Mouse (Mus musculus) intestine, embryonic 14.5 days (tissue): ENCODE measurements around the gene Prokr1. TPM values are rescaled to one million over a fixed set of nuclear protein-coding genes. Genes with fewer than 3 reads are reported as not detected.
A peak's percentile ranks its signal among the peaks of the same experiment; 100 is the strongest.
"Not testable (repeated sequence)": the region's sequence is repeated elsewhere in the genome, so short reads cannot be mapped to it uniquely, and the experiment has no call there.

ENCODE experiments used
- ATAC-seq: fragments of 200-750 bp; cut with Nextera tagmentation; replicated peaks from 2 replicates; pipeline ENCODE4 v1.8.0; 2017; ENCODE audit warnings: low read depth, moderate number of reproducible peaks, moderate TSS enrichment, moderate library complexity; ENCODE audit not compliant: low FRiP score, low TSS enrichment
- DNase-seq: peaks from one replicate; pipeline ENCODE4 v3.0.0-alpha.2; 2018; ENCODE audit warnings: low spot score
- H3K27ac ChIP-seq: fragments of 300-500 bp; sonication (generic); 2 replicates; pipeline ENCODE4 v1.5.1; 2014; ENCODE audit warnings: low read depth, mild to moderate bottlenecking, control low read depth
- H3K27me3 ChIP-seq: fragments of 300-500 bp; sonication (generic); replicated peaks from 2 replicates; pipeline ENCODE4 v1.6.1; 2014; ENCODE audit warnings: low read length, control low read depth; ENCODE audit not compliant: control insufficient read depth, insufficient read depth
- H3K36me3 ChIP-seq: fragments of 300-500 bp; sonication (generic); 2 replicates; pipeline ENCODE4 v1.6.1; 2014; ENCODE audit warnings: low read length, control low read depth; ENCODE audit not compliant: control insufficient read depth, insufficient read depth
- H3K4me1 ChIP-seq: fragments of 300-500 bp; sonication (generic); replicated peaks from 2 replicates; pipeline ENCODE4 v1.6.1; 2014; ENCODE audit warnings: low read length, control low read depth, mixed read lengths; ENCODE audit not compliant: control insufficient read depth, insufficient read depth
- H3K4me2 ChIP-seq: fragments of 300-500 bp; sonication (generic); 2 replicates; pipeline ENCODE4 v1.6.1; 2014; ENCODE audit warnings: low read length
- H3K4me3 ChIP-seq: fragments of 300-500 bp; sonication (generic); 2 replicates; pipeline ENCODE4 v1.5.1; 2014; ENCODE audit warnings: low read depth, low read length, control low read depth, mixed read lengths
- H3K9ac ChIP-seq: fragments of 300-500 bp; sonication (generic); 2 replicates; pipeline ENCODE4 v1.6.1; 2014; ENCODE audit warnings: mild to moderate bottlenecking, low read length
- H3K9me3 ChIP-seq: fragments of 300-500 bp; sonication (generic); 2 replicates; pipeline ENCODE4 v1.6.1; 2016; ENCODE audit warnings: low read length, control low read depth; ENCODE audit not compliant: control insufficient read depth
- WGBS: fragments of 180-500 bp; shearing (Covaris S2); extraction: QIAGEN DNeasy Blood & Tissue Kit; methylation state at CpG from one replicate; pipeline ENCODE4 v1.1.7; 2014; 5-methylcytosine and 5-hydroxymethylcytosine counted together
- polyA plus RNA-seq: library from polyadenylated mRNA; unstranded; fragments of >200 nt; fragmentation: Nextera tagmentation; extraction: Ambion mirVana; gene quantifications from 2 replicates; pipeline ENCODE4 v1.2.1, GENCODE M21; 2014

Gene Prokr1
- polyA plus RNA-seq, 1 experiment from 2014 or later = 2.5 TPM

DNA sequence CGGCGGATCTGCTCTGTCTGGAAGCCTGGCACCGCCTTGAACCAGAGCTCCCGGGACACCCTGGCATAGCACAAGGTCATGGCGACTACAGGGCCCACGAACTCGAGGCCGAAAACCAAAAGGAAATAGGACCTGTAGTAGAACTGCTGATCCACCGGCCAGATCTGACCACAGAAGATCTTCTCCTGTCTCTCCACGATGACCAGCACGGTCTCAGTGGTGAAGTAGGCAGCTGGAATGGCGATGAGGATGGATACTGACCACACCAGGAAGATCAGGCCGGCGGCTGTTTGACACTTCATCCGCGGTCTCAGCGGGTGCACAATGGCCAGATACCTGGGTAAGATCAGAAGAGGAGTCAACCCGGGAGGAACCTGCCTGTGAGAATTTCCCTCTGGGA lies 9.0 kb downstream of the Prokr1 start:
- Histone ChIP-seq H3K9me3 (no peaks in the 10 kb centered on the region), H3K4me1 (0 out of 2 replicates have a peak, but pooled peaks cover 2% of the 10 kb centered on the region), H3K27ac (no peak overlapping the region), H3K4me3 (no peak overlapping the region), H3K9ac (no peak overlapping the region), H3K4me2 (no peak overlapping the region), H3K27me3 (no peaks in the 10 kb centered on the region), H3K36me3 (no peaks in the 10 kb centered on the region)
- 86% methylated on average over 18 of the region's 18 CpGs for WGBS
- DNase-seq (no peak), ATAC-seq (no peak)

- Histone ChIP-seq H3K27me3 (no peaks in the 10 kb centered on the region), H3K36me3 (no peaks in the 10 kb centered on the region), H3K9me3 (no peaks in the 10 kb centered on the region), H3K4me1 (0 out of 2 replicates have a peak, but pooled peaks cover 4% of the 10 kb centered on the region), H3K9ac (no peak overlapping the region), H3K27ac (no peak overlapping the region), H3K4me2 (no peak overlapping the region), H3K4me3 (no peak overlapping the region)
- DNase-seq = no peak
- ATAC-seq = no peak
- 87% methylated on average over 15 of the region's 15 CpGs for WGBS
Observed at GRCm38 (mm10) chr6:87581071-87581470, 9.5 kb downstream of the Prokr1 start.

DNA sequence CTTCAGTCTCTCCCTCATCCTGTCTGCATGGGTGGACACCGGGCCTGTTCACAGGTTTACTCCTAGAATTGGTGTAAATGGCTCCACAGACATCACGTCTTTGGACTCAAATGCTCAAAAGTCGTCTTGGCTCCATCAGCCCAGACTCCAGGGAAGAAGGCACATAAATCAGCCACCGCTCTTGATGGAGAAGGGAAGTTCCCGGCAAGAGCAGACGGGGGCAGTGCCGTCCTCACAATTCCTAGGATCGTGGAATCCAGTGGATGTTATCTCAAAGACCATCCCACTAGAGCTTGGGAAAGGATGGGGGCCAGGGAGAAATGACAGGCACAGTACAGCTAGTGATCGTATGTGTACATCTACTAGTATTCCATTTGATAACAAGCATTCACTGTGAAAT lies 12.3 kb downstream of the Prokr1 start:
- no peak overlapping the region for H3K27ac ChIP-seq
- ATAC-seq (no peak), DNase-seq (peak; percentile 56)
- no peak overlapping the region for H3K4me2 ChIP-seq
- no peak overlapping the region for H3K9ac ChIP-seq
- no peak overlapping the region for H3K4me3 ChIP-seq
- no peaks in the 10 kb centered on the region for H3K9me3 ChIP-seq
- 0 out of 2 replicates have a peak, but pooled peaks cover 4% of the 10 kb centered on the region for H3K4me1 ChIP-seq
- no peaks in the 10 kb centered on the region for H3K27me3 ChIP-seq
- no peaks in the 10 kb centered on the region for H3K36me3 ChIP-seq
- WGBS = 42% methylated on average over 9 of the region's 9 CpGs

GRCm38 (mm10) chr6:87576648-87577330 lies 13.8 kb downstream of the Prokr1 start:
- DNase-seq (peak; percentile 63), ATAC-seq (0 out of 2 replicates have a peak, but pooled peaks have one; percentile 51)
- 45% methylated on average over 4 of the region's 4 CpGs for WGBS
- Histone ChIP-seq H3K36me3 (no peaks in the 10 kb centered on the region), H3K27ac (peak overlapping the region; percentile 29; the same call in 1 of the 2 replicates), H3K4me3 (no peak overlapping the region), H3K9ac (no peak overlapping the region), H3K4me2 (no peak overlapping the region), H3K27me3 (no peaks in the 10 kb centered on the region), H3K4me1 (0 out of 2 replicates have a peak, but pooled peaks cover 4% of the 10 kb centered on the region), H3K9me3 (no peaks in the 10 kb centered on the region)

GRCm38 (mm10) chr6:87571863-87572262 lies 18.7 kb downstream of the Prokr1 start:
- H3K27me3 ChIP-seq, H3K9me3 ChIP-seq, H3K4me2 ChIP-seq, H3K27ac ChIP-seq, DNase-seq, ATAC-seq, H3K9ac ChIP-seq, H3K4me3 ChIP-seq, H3K36me3 ChIP-seq: not testable (repeated sequence)
- peaks cover 11% of the 10 kb centered on the region for H3K4me1 ChIP-seq

DNA sequence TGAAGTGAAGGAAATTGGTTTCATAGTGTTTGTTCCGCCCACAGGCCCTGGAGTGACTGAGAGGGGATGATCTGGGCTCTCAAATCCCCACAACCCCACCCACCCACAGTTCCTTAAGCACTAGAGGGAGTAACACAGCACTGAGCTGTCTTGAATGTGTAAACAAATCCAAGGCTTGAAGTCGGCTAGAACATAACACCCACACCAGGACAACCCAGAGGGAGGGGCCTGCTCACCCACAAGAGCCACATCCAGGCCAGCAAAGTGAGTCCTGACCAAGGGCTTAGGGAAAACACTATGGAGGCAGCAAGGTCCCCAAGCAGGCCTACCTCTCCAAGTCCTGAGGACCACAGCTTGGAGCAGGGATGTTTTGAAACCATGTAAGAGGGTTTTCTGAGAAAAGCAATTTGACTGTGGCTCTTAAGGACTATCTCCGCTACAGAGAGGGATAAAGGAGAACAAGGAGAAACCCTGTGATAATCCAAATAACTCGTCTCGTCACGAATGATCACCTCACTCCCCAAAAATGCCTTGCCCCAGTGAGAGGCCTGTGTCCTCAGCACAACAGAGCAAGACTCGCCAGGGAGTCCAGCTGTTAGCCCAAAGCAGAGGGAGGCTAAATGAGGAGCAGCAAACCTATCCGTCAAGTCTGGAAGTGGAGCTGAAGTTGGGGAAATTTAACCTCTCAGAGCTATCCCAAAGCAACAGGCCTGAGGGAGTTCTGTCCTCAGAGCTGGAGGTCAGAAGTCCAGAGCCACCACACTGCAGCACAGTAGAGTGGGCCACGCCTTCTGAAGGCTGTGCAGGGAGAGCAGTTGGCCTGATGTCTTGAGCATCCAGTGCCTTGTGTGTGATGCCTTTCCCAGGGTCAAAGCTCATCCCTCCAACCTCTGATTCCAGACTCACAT lies 22.6 kb downstream of the Prokr1 start:
- DNase-seq = no peak
- no peaks in the 10 kb centered on the region for H3K36me3 ChIP-seq
- no peak overlapping the region for H3K4me2 ChIP-seq
- ATAC-seq = 0 out of 2 replicates have a peak, but pooled peaks have one; percentile 40
- H3K27ac ChIP-seq = no peak overlapping the region
- H3K4me1 ChIP-seq = peaks cover 8% of the 10 kb centered on the region
- H3K9me3 ChIP-seq = no peaks in the 10 kb centered on the region
- H3K4me3 ChIP-seq = no peak overlapping the region
- 45% methylated on average over 9 of the region's 9 CpGs for WGBS
- H3K9ac ChIP-seq = no peak overlapping the region
- no peaks in the 10 kb centered on the region for H3K27me3 ChIP-seq

DNA sequence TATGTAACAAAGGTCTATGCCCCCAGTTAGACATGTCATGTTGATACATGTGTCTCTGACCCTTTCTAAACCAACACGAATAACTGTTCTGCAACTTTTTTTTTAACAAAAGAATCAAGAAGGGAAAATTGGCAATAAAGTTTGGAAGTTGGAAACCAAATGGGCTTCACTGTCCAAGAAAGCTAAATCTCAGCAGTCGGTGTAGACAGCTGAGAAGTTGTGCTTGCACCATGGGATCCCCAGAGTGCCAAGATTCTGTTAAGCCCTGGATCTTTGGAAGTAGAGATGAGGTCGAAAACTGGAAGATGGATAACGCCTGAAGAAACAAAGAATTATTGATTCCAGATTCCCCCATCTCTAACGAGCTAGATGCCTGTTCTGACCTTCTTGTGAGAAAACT lies 25.4 kb downstream of the Prokr1 start:
- DNase-seq (no peak), ATAC-seq (no peak)
- Histone ChIP-seq H3K4me1 (peaks cover 8% of the 10 kb centered on the region), H3K4me2 (no peak overlapping the region), H3K9me3 (no peaks in the 10 kb centered on the region), H3K9ac (no peak overlapping the region), H3K27ac (no peak overlapping the region), H3K27me3 (no peaks in the 10 kb centered on the region), H3K36me3 (no peaks in the 10 kb centered on the region), H3K4me3 (no peak overlapping the region)
- WGBS = 77% methylated on average over 5 of the region's 5 CpGs

DNA sequence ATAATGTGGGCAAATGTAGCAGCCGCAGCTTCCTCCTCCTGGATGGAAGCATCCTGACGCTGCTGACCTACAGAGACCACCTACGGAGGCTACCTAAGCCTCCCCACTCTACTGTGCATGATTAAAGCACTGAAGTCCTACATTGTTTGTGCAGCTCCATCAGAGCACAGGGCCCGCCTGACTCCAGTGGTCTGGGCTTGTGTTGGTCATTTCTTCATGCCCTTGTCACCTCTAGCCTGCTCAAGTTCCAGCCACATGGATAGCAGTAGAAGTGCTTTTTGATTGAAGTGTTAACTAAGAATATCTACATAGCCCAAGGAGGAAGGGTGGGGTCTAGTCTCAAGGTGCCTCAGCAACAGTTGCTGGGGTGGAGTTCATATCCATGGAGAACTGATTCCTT lies 26.2 kb downstream of the Prokr1 start:
- H3K9ac ChIP-seq = no peak overlapping the region
- H3K9me3 ChIP-seq = no peaks in the 10 kb centered on the region
- no peak for DNase-seq
- WGBS = 90% methylated on average over 4 of the region's 4 CpGs
- H3K4me2 ChIP-seq = no peak overlapping the region
- H3K36me3 ChIP-seq = no peaks in the 10 kb centered on the region
- no peak overlapping the region for H3K27ac ChIP-seq
- H3K27me3 ChIP-seq = no peaks in the 10 kb centered on the region
- no peak for ATAC-seq
- H3K4me3 ChIP-seq = no peak overlapping the region
- peaks cover 8% of the 10 kb centered on the region for H3K4me1 ChIP-seq
